Mouse (Mus musculus) left cerebral cortex, postnatal 14 days (tissue): Measurements from ENCODE around the gene Spint2. TPM values are rescaled to one million over a fixed set of nuclear protein-coding genes. Genes with fewer than 3 reads are reported as not detected.
"Not testable (repeated sequence)": the region's sequence is repeated elsewhere in the genome, so short reads cannot be mapped to it uniquely, and the experiment has no call there.

ENCODE experiments used
- DNase-seq, 2 experiments: peaks; one replicate each; pipeline ENCODE4 v3.0.0; 2021 to 2022; ENCODE audit warnings: low spot score in 2 of 2, mixed read lengths in 1 of 2
- intact Hi-C: fragments of 180-260 bp; cut with DNase I; formaldehyde crosslinking; loops from one replicate; pipeline ENCODE4 v1.15.1; 2025
- total RNA-seq, 2 experiments: library from RNA; stranded (reverse); gene quantifications; 2 replicates each; pipeline ENCODE4 v1.2.3; 2021

Gene Spint2
- total RNA-seq, 2 experiments from 2014 or later, result 11.5 to 19.4 TPM

- intact Hi-C loops, result no loop called here
These were observed 56.8 kb downstream of the Spint2 start for GRCm38 (mm10) chr7:29224756-29225394.

GRCm38 (mm10) chr7:29214846-29215245, 66.9 kb downstream of the Spint2 start:
- intact Hi-C loops, result no loop called here
- no peak for DNase-seq

More at GRCm38 (mm10) chr7:29224756-29225394, 56.8 kb downstream of the Spint2 start:
- DNase-seq, result peak; percentile 57 to 62

- intact Hi-C loops, result no loop called here
- no peak for DNase-seq
These were observed 67.5 kb downstream of the Spint2 start for GRCm38 (mm10) chr7:29214236-29214635.

GRCm38 (mm10) chr7:29213675-29214082, 68.0 kb downstream of the Spint2 start, which contains the start of gene Catsperg1:
Gene Catsperg1, minus strand, starts transcription at chr7:29214035.
- intact Hi-C loops, result no loop called here
- DNase-seq, result no peak

GRCm38 (mm10) chr7:29212775-29213560, 68.7 kb downstream of the Spint2 start:
- DNase-seq, intact Hi-C loops: not testable (repeated sequence)

GRCm38 (mm10) chr7:29212199-29212765, 69.4 kb downstream of the Spint2 start:
- intact Hi-C loops, result no loop called here
- no peak for DNase-seq

- intact Hi-C loops, result no loop called here
- DNase-seq, result peak; percentile 55 to 63
These were observed 70.1 kb downstream of the Spint2 start for GRCm38 (mm10) chr7:29211415-29212198.

GRCm38 (mm10) chr7:29211013-29211412, 70.7 kb downstream of the Spint2 start:
- DNase-seq, intact Hi-C loops: not testable (repeated sequence)

Other genes starting within 250 kb of the Spint2 start
- gene Ryr1, start 156.7 kb downstream of the Spint2 start, total RNA-seq, result 1 to 10 TPM; 6.1 to 8.2 TPM
- 1 to 10 TPM; 1.8 to 2.2 TPM for gene Rasgrp4, start 147.1 kb downstream of the Spint2 start, total RNA-seq
- 10 to 100 TPM; 32.7 to 37.5 TPM for gene Fam98c, start 125.7 kb downstream of the Spint2 start, total RNA-seq
- 1 to 10 TPM in 1 of 2 experiments, under 1 TPM in 1; 0.92 to 1.2 TPM for gene Ggn, start 111.7 kb downstream of the Spint2 start, total RNA-seq
- gene Spred3, start 111.5 kb downstream of the Spint2 start, total RNA-seq, result 10 to 100 TPM; 45.7 to 48.0 TPM
- 100 to 1,000 TPM; 161 to 165 TPM for gene Psmd8, start 101.2 kb downstream of the Spint2 start, total RNA-seq
- gene Catsperg1, start 67.9 kb downstream of the Spint2 start, total RNA-seq, result 1 to 10 TPM; 1.3 to 1.5 TPM
- gene Kcnk6, start 49.4 kb downstream of the Spint2 start, total RNA-seq, result 1 to 10 TPM; 3.0 to 3.5 TPM
- gene Yif1b, start 43.6 kb downstream of the Spint2 start, total RNA-seq, result 10 to 100 TPM; 48.4 to 50.9 TPM
- not detected for gene 2200002D01Rik, start 33.4 kb downstream of the Spint2 start, total RNA-seq
- 1 to 10 TPM; 6.6 to 8.0 TPM for gene Ppp1r14a, start 7.4 kb upstream of the Spint2 start, total RNA-seq
- gene Dpf1, start 22.0 kb upstream of the Spint2 start, total RNA-seq, result 100 to 1,000 TPM in 1 of 2 experiments, 10 to 100 TPM in 1; 97.6 to 105 TPM
- gene Sipa1l3, start 236.7 kb upstream of the Spint2 start, total RNA-seq, result 10 to 100 TPM; 50.1 to 54.8 TPM